Mouse (Mus musculus) kidney, adult 2 months (tissue): ENCODE data around the gene Cyp39a1. TPM values are rescaled to one million over a fixed set of nuclear protein-coding genes. Genes with fewer than 3 reads are reported as not detected.

ENCODE experiments used
- DNase-seq: peaks from one replicate; pipeline ENCODE4 v3.0.0; 2021
- H3K27ac ChIP-seq: fragments of 200-500 bp; 2 replicates; pipeline ENCODE4 v1.5.1; 2012; ENCODE audit warnings: low read depth, low read length, control low read depth, inconsistent platforms; ENCODE audit not compliant: insufficient read depth
- H3K27me3 ChIP-seq: fragments of 200-500 bp; replicated peaks from 2 replicates; pipeline ENCODE4 v1.6.1; 2012; ENCODE audit warnings: mild to moderate bottlenecking, moderate library complexity, low read length, inconsistent platforms; ENCODE audit not compliant: control insufficient read depth, insufficient read depth
- H3K36me3 ChIP-seq: fragments of 200-500 bp; 2 replicates; pipeline ENCODE4 v1.6.1; 2012; ENCODE audit warnings: mild to moderate bottlenecking, moderate library complexity, low read length, inconsistent platforms; ENCODE audit not compliant: control insufficient read depth, insufficient read depth
- H3K4me1 ChIP-seq: fragments of 200-500 bp; 2 replicates; pipeline ENCODE4 v1.6.1; 2011; ENCODE audit warnings: low read length; ENCODE audit not compliant: control insufficient read depth, insufficient read depth
- H3K4me3 ChIP-seq: fragments of 200-500 bp; 2 replicates; pipeline ENCODE4 v1.5.1; 2011; ENCODE audit warnings: mild to moderate bottlenecking, low read depth, low read length, control low read depth; ENCODE audit not compliant: insufficient read depth
- CTCF ChIP-seq: fragments of 200-500 bp; conservative IDR thresholded peaks from 2 replicates; pipeline ENCODE4 v1.5.1; 2011; ENCODE audit warnings: low read depth, mild to moderate bottlenecking, control low read depth, low read length, moderate library complexity, mixed read lengths; ENCODE audit not compliant: insufficient read depth, insufficient read length
- POLR2A ChIP-seq: fragments of 200-500 bp; IDR thresholded peaks from one replicate; pipeline ENCODE4 v1.6.1; 2011; ENCODE audit warnings: low read depth, low read length, control low read depth
- WGBS: fragments of 180-500 bp; shearing (Covaris S2); methylation state at CpG from one replicate; pipeline ENCODE4 v1.1.7; 2018; 5-methylcytosine and 5-hydroxymethylcytosine counted together
- polyA plus RNA-seq: library from polyadenylated mRNA; depleted of rRNA; stranded (reverse); fragments of >200 nt; gene quantifications from 2 replicates; pipeline ENCODE4 v1.2.3, GENCODE M21; 2012; rRNA removed

Gene Cyp39a1
- polyA plus RNA-seq, 1 experiment: 3.6 TPM

GRCm38 (mm10) chr17:43754687-43755086 is 87.5 kb downstream of the Cyp39a1 start:
- 54% methylated on average over 5 of the region's 5 CpGs for WGBS
- H3K27me3 ChIP-seq: no peaks in the 10 kb centered on the region

GRCm38 (mm10) chr17:43758607-43759259 is 91.5 kb downstream of the Cyp39a1 start:
- peak; percentile 71 for DNase-seq
- no peaks in the 10 kb centered on the region for H3K4me1 ChIP-seq
- H3K27ac ChIP-seq: no peak overlapping the region; the same call in 1 of the 2 replicates
- TF ChIP-seq POLR2A (no peak), CTCF (peak; percentile 31; the same call in 1 of the 2 replicates)
- 40% methylated on average over 15 of the region's 15 CpGs for WGBS
- no peak overlapping the region for H3K4me3 ChIP-seq
- no peaks in the 10 kb centered on the region for H3K36me3 ChIP-seq
- H3K27me3 ChIP-seq: no peaks in the 10 kb centered on the region

More at GRCm38 (mm10) chr17:43754687-43755086, 87.5 kb downstream of the Cyp39a1 start:
- peak; percentile 32 for DNase-seq
- H3K4me1 ChIP-seq: no peaks in the 10 kb centered on the region
- no peak overlapping the region for H3K27ac ChIP-seq
- TF ChIP-seq POLR2A (no peak), CTCF (no peak)
- H3K36me3 ChIP-seq: no peaks in the 10 kb centered on the region
- no peak overlapping the region for H3K4me3 ChIP-seq

- peak; percentile 64 for DNase-seq
- H3K27me3 ChIP-seq: no peaks in the 10 kb centered on the region
- no peak overlapping the region for H3K4me3 ChIP-seq
- WGBS: 69% methylated on average over 4 of the region's 4 CpGs
- no peak for TF ChIP-seq CTCF
- no peaks in the 10 kb centered on the region for H3K4me1 ChIP-seq
- no peaks in the 10 kb centered on the region for H3K36me3 ChIP-seq
- no peak overlapping the region for H3K27ac ChIP-seq
These were observed 117.3 kb downstream of the Cyp39a1 start for GRCm38 (mm10) chr17:43784531-43784930.

- no peaks in the 10 kb centered on the region for H3K36me3 ChIP-seq
- H3K4me1 ChIP-seq: no peaks in the 10 kb centered on the region
- no peak for DNase-seq
- TF ChIP-seq POLR2A (no peak), CTCF (no peak)
- H3K4me3 ChIP-seq: no peak overlapping the region
- no peak overlapping the region for H3K27ac ChIP-seq
- WGBS: 96% methylated on average over 5 of the region's 5 CpGs
- H3K27me3 ChIP-seq: no peaks in the 10 kb centered on the region
These were observed 121.0 kb downstream of the Cyp39a1 start for GRCm38 (mm10) chr17:43788222-43788621.

GRCm38 (mm10) chr17:43789376-43789775 is 122.2 kb downstream of the Cyp39a1 start:
- Histone ChIP-seq H3K36me3 (no peaks in the 10 kb centered on the region), H3K27me3 (no peaks in the 10 kb centered on the region), H3K4me1 (no peaks in the 10 kb centered on the region), H3K4me3 (no peak overlapping the region), H3K27ac (no peak overlapping the region)
- TF ChIP-seq POLR2A (no peak), CTCF (no peak)
- DNase-seq: peak; percentile 8

GRCm38 (mm10) chr17:43791751-43792150 is 124.5 kb downstream of the Cyp39a1 start:
- no peaks in the 10 kb centered on the region for H3K36me3 ChIP-seq
- no peaks in the 10 kb centered on the region for H3K4me1 ChIP-seq
- H3K4me3 ChIP-seq: no peak overlapping the region
- no peak for TF ChIP-seq CTCF
- TF ChIP-seq POLR2A: no peak
- DNase-seq: no peak
- no peaks in the 10 kb centered on the region for H3K27me3 ChIP-seq
- H3K27ac ChIP-seq: no peak overlapping the region
- 89% methylated on average over 3 of the region's 3 CpGs for WGBS

GRCm38 (mm10) chr17:43794731-43795280 is 127.6 kb downstream of the Cyp39a1 start:
- no peak for DNase-seq
- 64% methylated on average over 1 of the region's 1 CpGs for WGBS
- H3K36me3 ChIP-seq: no peaks in the 10 kb centered on the region
- TF ChIP-seq CTCF (no peak), POLR2A (no peak)
- H3K4me3 ChIP-seq: no peak overlapping the region
- H3K27me3 ChIP-seq: no peaks in the 10 kb centered on the region
- H3K27ac ChIP-seq: no peak overlapping the region
- H3K4me1 ChIP-seq: no peaks in the 10 kb centered on the region

Other genes with a start within 250 kb of the Cyp39a1 start
- 451 and 624 TPM in 2 replicates for gene Mep1a, start 164.6 kb upstream of the Cyp39a1 start, polyA plus RNA-seq
- not detected in 2 replicates for gene Ankrd66, start 123.8 kb upstream of the Cyp39a1 start, polyA plus RNA-seq
- gene Pla2g7, start 99.3 kb upstream of the Cyp39a1 start, polyA plus RNA-seq: 12.9 and 13.4 TPM in 2 replicates
- 0.23 and 0.34 TPM in 2 replicates for gene Tdrd6, start 37.1 kb upstream of the Cyp39a1 start, polyA plus RNA-seq
- 2.2 and 3.1 TPM in 2 replicates for gene Slc25a27, start 211 bp upstream of the Cyp39a1 start, polyA plus RNA-seq
- 15.4 and 18.3 TPM in 2 replicates for gene Rcan2, start 133.9 kb downstream of the Cyp39a1 start, polyA plus RNA-seq